Mouse (Mus musculus): ENCODE measurements at regions not wholly inside any gene's neighbourhood (a gene's known extent, or its start where the extent isn't known, plus 50 kb on each side); places are given as distances from the start of the nearest gene placed in this dataset.

DNA sequence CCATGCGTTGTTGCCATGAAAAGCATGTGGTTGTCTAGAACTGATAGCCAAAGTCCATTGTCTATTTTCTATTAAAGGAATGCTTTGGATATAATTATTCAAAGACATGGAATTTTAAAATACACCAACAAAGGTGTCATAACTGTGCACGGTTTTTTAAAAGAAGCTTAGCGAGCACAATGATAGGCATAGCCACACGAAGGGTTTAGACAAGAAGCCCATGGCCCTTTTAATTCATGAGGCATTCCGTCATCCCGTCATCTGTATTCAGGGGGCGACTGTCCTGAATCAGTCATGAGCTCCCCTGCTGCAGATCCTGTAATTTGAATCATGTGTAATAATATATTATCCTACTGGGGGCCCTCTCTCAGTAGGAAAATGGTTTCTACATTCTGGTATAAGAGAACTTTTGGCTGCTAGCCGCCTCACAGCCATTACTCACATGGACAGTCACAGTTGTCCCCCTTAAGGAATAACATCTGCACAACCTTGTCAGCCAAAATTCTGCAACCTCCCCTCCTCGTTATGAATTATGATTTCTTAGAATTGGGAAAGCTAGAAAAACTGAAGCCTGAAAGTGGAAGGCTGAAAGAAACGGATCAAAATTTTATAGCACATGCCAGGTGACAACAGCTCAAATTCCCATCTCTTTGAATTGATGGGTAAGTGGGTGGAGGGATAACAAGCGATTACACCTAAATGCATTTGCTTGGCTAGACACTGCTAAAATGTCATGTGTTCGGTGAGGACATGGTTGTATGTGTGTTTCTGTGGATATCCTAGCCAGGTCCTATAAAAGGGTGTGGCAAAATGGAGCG is 225.1 kb downstream of the Usp25 start:
- in situ Hi-C loops (cut with MboI, MseI) = no loop called here

- in situ Hi-C loops (cut with MboI, MseI) = no loop called here
Observed at GRCm38 (mm10) chr16:77237631-77238357, 224.3 kb downstream of the Usp25 start.

DNA sequence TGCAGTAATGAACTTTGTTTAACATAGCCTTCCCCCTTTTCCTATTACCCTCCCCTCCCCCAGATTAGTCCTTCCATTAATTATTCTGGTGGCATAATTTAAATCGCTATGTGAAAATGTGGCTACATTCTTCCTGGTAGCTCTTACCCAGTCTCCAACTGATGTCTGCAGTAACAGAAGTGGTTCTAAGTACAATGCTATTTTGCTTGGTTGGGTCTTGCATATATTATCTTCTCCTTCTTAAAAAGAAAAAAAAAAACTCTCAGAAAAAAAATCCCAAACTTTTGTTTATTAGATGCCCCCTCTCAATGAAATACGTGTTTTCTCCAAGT is 223.7 kb downstream of the Usp25 start:
- in situ Hi-C loops (cut with MboI, MseI) = no loop called here

GRCm38 (mm10) chr16:77236509-77237271 is 223.2 kb downstream of the Usp25 start:
- in situ Hi-C loops (cut with MboI, MseI) = no loop called here

GRCm38 (mm10) chr16:77236021-77236420 is 222.5 kb downstream of the Usp25 start:
- in situ Hi-C loops (cut with MboI, MseI) = no loop called here

DNA sequence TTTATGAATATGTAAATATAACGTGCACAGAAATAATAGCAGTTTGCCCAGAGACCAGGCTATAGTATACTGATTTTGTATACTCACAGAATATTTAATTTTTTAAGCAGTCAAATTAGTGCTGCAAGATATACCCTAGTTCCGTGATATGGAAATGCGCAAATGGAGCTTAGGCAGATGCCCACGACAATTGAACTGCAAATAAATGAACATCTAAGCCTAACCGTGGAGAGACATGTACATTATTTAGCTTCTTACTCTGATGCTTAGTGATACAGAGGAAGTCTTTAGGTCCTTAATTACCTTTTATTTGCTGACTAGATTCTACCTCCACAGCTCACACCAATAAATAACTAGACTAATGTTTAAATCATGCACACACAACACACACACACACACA is 221.9 kb downstream of the Usp25 start:
- in situ Hi-C loops (cut with MboI, MseI) = no loop called here

Measured in T-helper 1 cell (primary cell).